10 mouse cellular contexts compared by ENCODE assay signal in the genomic region with DNA sequence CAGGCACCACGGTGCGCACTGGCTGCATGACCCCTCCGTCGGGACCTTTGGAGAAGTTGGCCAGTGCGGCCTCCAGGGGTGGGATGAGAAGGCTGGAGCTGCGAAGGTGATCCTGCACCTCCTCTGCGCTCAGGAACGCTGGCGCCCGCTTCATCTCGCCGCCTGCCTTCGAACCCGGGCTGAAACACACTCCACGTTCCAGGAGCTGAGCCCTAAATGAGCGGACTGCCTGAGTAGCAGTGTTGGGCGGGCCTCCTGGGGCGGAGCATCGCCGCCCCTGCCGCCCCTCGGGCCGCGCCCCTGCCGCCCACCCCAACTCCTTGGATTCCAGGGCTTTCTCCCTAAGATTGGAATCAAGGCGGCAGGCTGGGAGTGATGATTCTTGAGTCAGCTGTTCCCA. TPM values are rescaled to one million over a fixed set of nuclear protein-coding genes. Genes with fewer than 3 reads are reported as not detected.
A peak's percentile ranks its signal among the peaks of the same experiment; 100 is the strongest.
DNase-seq lines count a peak whose midpoint lies in the region; ATAC-seq and TF ChIP-seq lines count a peak whose summit lies in the region.
"Had no signal": no experiment of that assay in that cellular context is flagged by ENCODE, and none has a peak within 500 bp of the region (broad histone marks: within the 10 kb centered on the region; RNA-seq: fewer than 3 reads in every experiment).

Gene Crym (minus strand): TSS at position 341 of the 400 bp plus-strand sequence.

- DNase-seq in heart, postnatal 25 days (ENCODE audit: low spot score) = no peak
- peak; percentile 41 for DNase-seq in right cerebral cortex, postnatal 25 days
- DNase-seq in thymus, postnatal 25 days = no peak
- no peak for DNase-seq in urinary bladder, postnatal 14 days (ENCODE audit: low spot score)

- intact Hi-C loops in heart, postnatal 25 days (cut with DNase I) = loop anchor here (2.0 to 5.0 kb wide), 3 partner anchors 77 to 354 kb away; partner anchors contain the start of gene Dnah3

- peaks cover 14% of the 10 kb centered on the region for H3K4me1 ChIP-seq in heart, embryonic 13.5 days
- H3K4me1 ChIP-seq in cortical plate, adult 2 months (ENCODE audit: control insufficient read depth, insufficient read depth, low read length) = no peaks in the 10 kb centered on the region
- H3K4me1 ChIP-seq in intestine, embryonic 15.5 days (replicated peaks) = peaks cover 6% of the 10 kb centered on the region; the same call in 1 of the 2 replicates
- H3K4me1 ChIP-seq in liver, embryonic 12.5 days = no peaks in the 10 kb centered on the region

- peak; percentile 48; the same call in 1 of the 2 replicates for TF ChIP-seq POLR2A in cortical plate, adult 2 months (IDR thresholded peaks at IDR 0.05; ENCODE audit: extremely low read depth, insufficient read depth, low read length)

- H3K4me3 ChIP-seq in heart, embryonic 13.5 days = peak within 1 kb of the TSS; percentile 41
- peak within 1 kb of the TSS; percentile 56 for H3K4me3 ChIP-seq in cortical plate, adult 2 months (ENCODE audit: insufficient read depth, low read length)
- peak within 1 kb of the TSS; percentile 22 for H3K4me3 ChIP-seq in intestine, embryonic 15.5 days (replicated peaks)
- no peak within 1 kb of the TSS for H3K4me3 ChIP-seq in liver, embryonic 12.5 days

- peak within 1 kb of the TSS; percentile 65 for H3K4me2 ChIP-seq in heart, embryonic 13.5 days
- peak within 1 kb of the TSS; percentile 57 for H3K4me2 ChIP-seq in intestine, embryonic 15.5 days (replicated peaks)
- H3K4me2 ChIP-seq in liver, embryonic 12.5 days = peak within 1 kb of the TSS; percentile 39

- 0 out of 2 replicates have a peak within 1 kb of the TSS, but pooled peaks have one; percentile 30 for H3K9ac ChIP-seq in heart, embryonic 13.5 days
- H3K9ac ChIP-seq in intestine, embryonic 15.5 days = 0 out of 2 replicates have a peak within 1 kb of the TSS, but pooled peaks have one; percentile 17
- H3K9ac ChIP-seq in liver, embryonic 12.5 days = no peak within 1 kb of the TSS

- no peaks in the 10 kb centered on the region for H3K36me3 ChIP-seq in heart, embryonic 13.5 days
- H3K36me3 ChIP-seq in intestine, embryonic 15.5 days = no peaks in the 10 kb centered on the region
- no peaks in the 10 kb centered on the region for H3K36me3 ChIP-seq in liver, embryonic 12.5 days

- peaks cover 54% of the 10 kb centered on the region for H3K27me3 ChIP-seq in heart, embryonic 13.5 days (replicated peaks)
- H3K27me3 ChIP-seq in intestine, embryonic 15.5 days (replicated peaks) = peaks cover 17% of the 10 kb centered on the region
- peaks cover 28% of the 10 kb centered on the region for H3K27me3 ChIP-seq in liver, embryonic 12.5 days (replicated peaks)

- no peak for ATAC-seq in heart, embryonic 13.5 days (ENCODE audit: extremely low read depth, insufficient number of reproducible peaks, low FRiP score, low TSS enrichment)
- no peak for ATAC-seq in intestine, embryonic 15.5 days
- no peak for ATAC-seq in liver, embryonic 12.5 days

- H3K27ac ChIP-seq in heart, embryonic 13.5 days (replicated peaks) = no peak within 1 kb of the TSS
- peak within 1 kb of the TSS; percentile 80; the same call in 1 of the 2 replicates for H3K27ac ChIP-seq in cortical plate, adult 2 months (ENCODE audit: insufficient read depth, low read length)
- H3K27ac ChIP-seq in intestine, embryonic 15.5 days = no peak within 1 kb of the TSS
- H3K27ac ChIP-seq in liver, embryonic 12.5 days = no peak within 1 kb of the TSS

- WGBS in heart, embryonic 13.5 days = 4% methylated on average over 26 of the region's 26 CpGs
- WGBS in intestine, embryonic 15.5 days = 6% methylated on average over 26 of the region's 26 CpGs
- 5% methylated on average over 26 of the region's 26 CpGs for WGBS in liver, embryonic 12.5 days (ENCODE audit: insufficient replicate concordance)

- no peaks in the 10 kb centered on the region for H3K9me3 ChIP-seq in heart, embryonic 13.5 days
- no peaks in the 10 kb centered on the region for H3K9me3 ChIP-seq in intestine, embryonic 15.5 days
- H3K9me3 ChIP-seq in liver, embryonic 12.5 days (replicated peaks) = no peaks in the 10 kb centered on the region

- no peak for TF ChIP-seq CTCF in cortical plate, adult 2 months (IDR thresholded peaks at IDR 0.05; ENCODE audit: extremely low read depth, insufficient read depth, low read length)

RNA-seq across cellular contexts. Expression of gene Crym, which starts in this region (rescaled TPM):
- polyA plus RNA-seq in heart, embryonic 13.5 days (2015; fragmentation: Nextera tagmentation; extraction: Ambion mirVana) = 1.7 and 1.9 TPM in 2 replicates
- under 1 TPM; 0.36 to 0.45 TPM for total RNA-seq in heart, postnatal 25 days (2021)
- 66.2 and 71.7 TPM in 2 replicates for polyA plus RNA-seq in cortical plate, adult 2 months (2012; rRNA removed)
- 1.6 and 2.3 TPM in 2 replicates for polyA plus RNA-seq in intestine, embryonic 15.5 days (2015; fragmentation: Nextera tagmentation; extraction: Ambion mirVana)
- 0.23 and 0.43 TPM in 2 replicates for polyA plus RNA-seq in liver, embryonic 12.5 days (2016; fragmentation: Nextera tagmentation; extraction: Ambion mirVana)
- total RNA-seq: hematopoietic stem cell, adult 5-6 weeks; MEL had no signal

Comparison
In these comparisons a context has a peak if more than half of its experiments do, and no peak if none do; other contexts are left out.
1. RNA of gene Crym (polyA plus RNA-seq): 66.2 to 71.7 TPM in cortical plate, adult 2 months; 1.7 to 1.9 TPM in heart, embryonic 13.5 days, 1.6 to 2.3 TPM in intestine, embryonic 15.5 days and 0.23 to 0.43 TPM in liver, embryonic 12.5 days; every median in the first group is over 10 times any median in the second.
2. Peak in every context shown above with its lines, with median percentiles within 50 percentile points of each other: H3K4me2 ChIP-seq.